Mouse (Mus musculus): ENCODE measurements around the gene Rtl10.

- TF ChIP-seq CTCF (IDR thresholded peaks at IDR 0.05; ENCODE audit: borderline replicate concordance, control insufficient read depth, extremely low read depth, insufficient read depth, low read length, poor library complexity): no peak
- peak; percentile 72 for TF ChIP-seq POLR2A (IDR thresholded peaks at IDR 0.05; ENCODE audit: control insufficient read depth, extremely low read depth, insufficient read depth, low read length, poor library complexity)
Observed at GRCm38 (mm10) chr16:18459955-18460370, 38.7 kb upstream of the Rtl10 start.

Data from thymus, adult 2 months (tissue).